Mouse (Mus musculus) hindbrain, embryonic 14.5 days (tissue): ENCODE measurements around the gene Phf21a. TPM values are rescaled to one million over a fixed set of nuclear protein-coding genes. Genes with fewer than 3 reads are reported as not detected.

Experiments used
- ATAC-seq: fragments of 200-750 bp; cut with Nextera tagmentation; 2 replicates; pipeline ENCODE4 v1.8.0; 2017; ENCODE audit warnings: moderate number of reproducible peaks, mild to moderate bottlenecking, moderate TSS enrichment, moderate library complexity; ENCODE audit not compliant: low FRiP score
- DNase-seq: peaks from one replicate; pipeline ENCODE4 v3.0.0-alpha.2; 2015; ENCODE audit warnings: low spot score
- H3K27ac ChIP-seq: fragments of 300-500 bp; sonication (generic); 2 replicates; pipeline ENCODE4 v1.5.1; 2014; ENCODE audit warnings: mild to moderate bottlenecking, moderate library complexity
- H3K27me3 ChIP-seq: fragments of 300-500 bp; sonication (generic); 2 replicates; pipeline ENCODE4 v1.6.1; 2014; ENCODE audit warnings: mild to moderate bottlenecking, low read length, mixed read lengths; ENCODE audit not compliant: control insufficient read depth, insufficient read depth
- H3K36me3 ChIP-seq: fragments of 300-500 bp; sonication (generic); replicated peaks from 2 replicates; pipeline ENCODE4 v1.6.1; 2014; ENCODE audit not compliant: control insufficient read depth, insufficient read depth
- H3K4me1 ChIP-seq: fragments of 300-500 bp; sonication (generic); replicated peaks from 2 replicates; pipeline ENCODE4 v1.6.1; 2014; ENCODE audit warnings: antibody characterized with exemption, low read length, mixed read lengths; ENCODE audit not compliant: control insufficient read depth, insufficient read depth
- H3K4me2 ChIP-seq: fragments of 300-500 bp; sonication (generic); replicated peaks from 2 replicates; pipeline ENCODE4 v1.6.1; 2014; ENCODE audit warnings: mild to moderate bottlenecking, moderate library complexity
- H3K4me3 ChIP-seq: fragments of 300-500 bp; sonication (generic); replicated peaks from 2 replicates; pipeline ENCODE4 v1.5.1; 2014; ENCODE audit warnings: mild to moderate bottlenecking, low read length
- H3K9ac ChIP-seq: fragments of 300-500 bp; sonication (generic); 2 replicates; pipeline ENCODE4 v1.6.1; 2014
- H3K9me3 ChIP-seq: fragments of 300-500 bp; sonication (generic); 2 replicates; pipeline ENCODE4 v1.6.1; 2016; ENCODE audit warnings: low read length; ENCODE audit not compliant: control insufficient read depth
- WGBS: fragments of 180-500 bp; shearing (Covaris S2); extraction: QIAGEN DNeasy Blood & Tissue Kit; methylation state at CpG from one replicate; pipeline ENCODE4 v1.1.7; 2014; 5-methylcytosine and 5-hydroxymethylcytosine counted together
- polyA plus RNA-seq: library from polyadenylated mRNA; unstranded; fragments of >200 nt; fragmentation: Nextera tagmentation; extraction: Ambion mirVana; gene quantifications from 2 replicates; pipeline ENCODE4 v1.2.1, GENCODE M21; 2014

Gene Phf21a
- polyA plus RNA-seq, 1 experiment from 2014 or later, result 29.6 TPM

GRCm38 (mm10) chr2:92058469-92058868, 34.4 kb upstream of the Phf21a start:
- ATAC-seq, result peak; percentile 61
- Histone ChIP-seq H3K9ac (peak overlapping the region; percentile 95), H3K9me3 (no peaks in the 10 kb centered on the region), H3K27ac (peak overlapping the region; percentile 91), H3K4me1 (peaks cover 15% of the 10 kb centered on the region; the same call in 1 of the 2 replicates), H3K36me3 (no peaks in the 10 kb centered on the region), H3K4me3 (peak overlapping the region; percentile 75), H3K4me2 (peak overlapping the region; percentile 95), H3K27me3 (peaks cover 41% of the 10 kb centered on the region)
- peak; percentile 95 for DNase-seq
- under 1% methylated on average over 29 of the region's 29 CpGs for WGBS

- no peak for ATAC-seq
- Histone ChIP-seq H3K4me2 (peak overlapping the region; percentile 95), H3K9ac (peak overlapping the region; percentile 95), H3K4me1 (peaks cover 15% of the 10 kb centered on the region; the same call in 1 of the 2 replicates), H3K27me3 (peaks cover 39% of the 10 kb centered on the region), H3K9me3 (no peaks in the 10 kb centered on the region), H3K36me3 (no peaks in the 10 kb centered on the region), H3K4me3 (peak overlapping the region; percentile 75), H3K27ac (peak overlapping the region; percentile 91)
- WGBS, result 1% methylated on average over 11 of the region's 11 CpGs
- DNase-seq, result peak; percentile 58
Measured at GRCm38 (mm10) chr2:92058936-92059335, 34.0 kb upstream of the Phf21a start.

- DNase-seq, result peak; percentile 72
- Histone ChIP-seq H3K27ac (peak overlapping the region; percentile 91), H3K36me3 (no peaks in the 10 kb centered on the region), H3K4me2 (peak overlapping the region; percentile 95), H3K9me3 (no peaks in the 10 kb centered on the region), H3K27me3 (peaks cover 32% of the 10 kb centered on the region), H3K9ac (peak overlapping the region; percentile 95), H3K4me3 (peak overlapping the region; percentile 75), H3K4me1 (peaks cover 15% of the 10 kb centered on the region; the same call in 1 of the 2 replicates)
- ATAC-seq, result peak; percentile 77
- under 1% methylated on average over 62 of the region's 63 CpGs for WGBS
Measured at GRCm38 (mm10) chr2:92059481-92060220, 33.3 kb upstream of the Phf21a start.

GRCm38 (mm10) chr2:92060291-92060690, 32.6 kb upstream of the Phf21a start:
- WGBS, result 21% methylated on average over 6 of the region's 6 CpGs
- peak overlapping the region; percentile 75 for H3K4me3 ChIP-seq
- DNase-seq, result no peak
- H3K9ac ChIP-seq, result peak overlapping the region; percentile 95
- peak overlapping the region; percentile 95 for H3K4me2 ChIP-seq
- H3K27ac ChIP-seq, result peak overlapping the region; percentile 91
- ATAC-seq, result no peak
- peaks cover 15% of the 10 kb centered on the region; the same call in 1 of the 2 replicates for H3K4me1 ChIP-seq
- no peaks in the 10 kb centered on the region for H3K9me3 ChIP-seq
- peaks cover 27% of the 10 kb centered on the region for H3K27me3 ChIP-seq
- no peaks in the 10 kb centered on the region for H3K36me3 ChIP-seq

GRCm38 (mm10) chr2:92061337-92061736, 31.6 kb upstream of the Phf21a start:
- no peak for DNase-seq
- H3K27ac ChIP-seq, result no peak overlapping the region
- H3K9ac ChIP-seq, result no peak overlapping the region
- 72% methylated on average over 5 of the region's 5 CpGs for WGBS
- no peak overlapping the region for H3K4me3 ChIP-seq
- ATAC-seq, result no peak
- no peaks in the 10 kb centered on the region for H3K36me3 ChIP-seq
- no peak overlapping the region for H3K4me2 ChIP-seq
- peaks cover 20% of the 10 kb centered on the region; the same call in 1 of the 2 replicates for H3K27me3 ChIP-seq
- H3K4me1 ChIP-seq, result peaks cover 8% of the 10 kb centered on the region; the same call in 1 of the 2 replicates
- no peaks in the 10 kb centered on the region for H3K9me3 ChIP-seq

- WGBS, result 66% methylated on average over 5 of the region's 5 CpGs
- Histone ChIP-seq H3K4me3 (no peak overlapping the region), H3K4me2 (no peak overlapping the region), H3K9me3 (no peaks in the 10 kb centered on the region), H3K27ac (no peak overlapping the region), H3K27me3 (0 out of 2 replicates have a peak, but pooled peaks cover 13% of the 10 kb centered on the region), H3K4me1 (peaks cover 6% of the 10 kb centered on the region; the same call in 1 of the 2 replicates), H3K36me3 (no peaks in the 10 kb centered on the region), H3K9ac (no peak overlapping the region)
- DNase-seq (no peak), ATAC-seq (no peak)
Measured at GRCm38 (mm10) chr2:92063106-92063505, 29.8 kb upstream of the Phf21a start.

GRCm38 (mm10) chr2:92065269-92065888, 27.5 kb upstream of the Phf21a start:
- Histone ChIP-seq H3K36me3 (no peaks in the 10 kb centered on the region), H3K9ac (no peak overlapping the region), H3K27me3 (0 out of 2 replicates have a peak, but pooled peaks cover 12% of the 10 kb centered on the region), H3K9me3 (no peaks in the 10 kb centered on the region), H3K4me3 (no peak overlapping the region), H3K27ac (no peak overlapping the region), H3K4me2 (no peak overlapping the region), H3K4me1 (no peaks in the 10 kb centered on the region)
- no peak for ATAC-seq
- WGBS, result 86% methylated on average over 8 of the region's 8 CpGs
- no peak for DNase-seq

- no peaks in the 10 kb centered on the region for H3K4me1 ChIP-seq
- H3K9me3 ChIP-seq, result no peaks in the 10 kb centered on the region
- H3K27ac ChIP-seq, result no peak overlapping the region
- H3K27me3 ChIP-seq, result 0 out of 2 replicates have a peak, but pooled peaks cover 7% of the 10 kb centered on the region
- 65% methylated on average over 6 of the region's 6 CpGs for WGBS
- DNase-seq (no peak), ATAC-seq (no peak)
- no peak overlapping the region for H3K4me3 ChIP-seq
- H3K9ac ChIP-seq, result no peak overlapping the region
- no peak overlapping the region for H3K4me2 ChIP-seq
- H3K36me3 ChIP-seq, result no peaks in the 10 kb centered on the region
Measured at GRCm38 (mm10) chr2:92065938-92066337, 27.0 kb upstream of the Phf21a start.

- Histone ChIP-seq H3K4me3 (no peak overlapping the region), H3K4me1 (no peaks in the 10 kb centered on the region), H3K4me2 (no peak overlapping the region), H3K9me3 (no peaks in the 10 kb centered on the region), H3K36me3 (no peaks in the 10 kb centered on the region), H3K27ac (no peak overlapping the region), H3K9ac (no peak overlapping the region), H3K27me3 (0 out of 2 replicates have a peak, but pooled peaks cover 4% of the 10 kb centered on the region)
- DNase-seq, result no peak
- no peak for ATAC-seq
- 77% methylated on average over 1 of the region's 1 CpGs for WGBS
Measured at GRCm38 (mm10) chr2:92066899-92067298, 26.0 kb upstream of the Phf21a start.
